Mouse (Mus musculus) MEL (cell line): ENCODE results near the gene Grb10. TPM values are rescaled to one million over a fixed set of nuclear protein-coding genes. Genes with fewer than 3 reads are reported as not detected.

Experiments used
- DNase-seq: peaks from one replicate; pipeline ENCODE4 v3.0.0; 2011; ENCODE audit warnings: low read depth, low spot score
- H3K27ac ChIP-seq: 2 replicates; pipeline ENCODE4 v1.5.1; 2012; ENCODE audit warnings: low read depth, mild to moderate bottlenecking, control low read depth, low read length, moderate library complexity; ENCODE audit not compliant: control insufficient read depth
- H3K27me3 ChIP-seq, 2 experiments: fragments of 150-350 bp in 1 of 2; sonication (generic) in 1 of 2; 2 replicates each; pipeline ENCODE4 v1.6.1; 2012; ENCODE audit warnings: low read length in 2 of 2, mild to moderate bottlenecking in 2 of 2, improper control_type of control experiment in 1 of 2, moderate library complexity in 1 of 2; ENCODE audit not compliant: insufficient read depth in 2 of 2, control insufficient read depth in 1 of 2
- H3K36me3 ChIP-seq, 2 experiments: 2 replicates each; pipeline ENCODE4 v1.6.1; 2012 to 2014; ENCODE audit warnings: low read length in 2 of 2, improper control_type of control experiment in 1 of 2, inconsistent platforms in 1 of 2, mild to moderate bottlenecking in 1 of 2; ENCODE audit not compliant: insufficient read depth in 2 of 2, control insufficient read depth in 1 of 2
- H3K4me1 ChIP-seq, 2 experiments: fragments of 150-350 bp in 1 of 2; sonication (generic) in 1 of 2; 2 replicates each; pipeline ENCODE4 v1.6.1; 2012; ENCODE audit warnings: low read length in 2 of 2, improper control_type of control experiment in 1 of 2, mild to moderate bottlenecking in 1 of 2; ENCODE audit not compliant: insufficient read depth in 2 of 2, control insufficient read depth in 1 of 2
- H3K4me3 ChIP-seq, 2 experiments: fragments of 150-350 bp in 1 of 2; sonication (generic) in 1 of 2; 2 replicates each; pipeline ENCODE4 v1.5.1; 2012; ENCODE audit warnings: low read depth in 2 of 2, low read length in 2 of 2, mild to moderate bottlenecking in 2 of 2, moderate library complexity in 2 of 2, control low read depth in 1 of 2, improper control_type of control experiment in 1 of 2; ENCODE audit not compliant: control insufficient read depth in 1 of 2, insufficient read depth in 1 of 2
- H3K79me2 ChIP-seq: 2 replicates; pipeline ENCODE4 v1.6.1; 2012; ENCODE audit warnings: mild to moderate bottlenecking, low read length, moderate library complexity; ENCODE audit not compliant: control insufficient read depth, poor library complexity, insufficient read depth
- H3K9ac ChIP-seq: 2 replicates; pipeline ENCODE4 v1.6.1; 2012; ENCODE audit warnings: low read depth, mild to moderate bottlenecking, control low read depth, low read length, moderate library complexity; ENCODE audit not compliant: control insufficient read depth, poor library complexity, severe bottlenecking
- H3K9me3 ChIP-seq: fragments of 150-350 bp; sonication (generic); replicated peaks from 2 replicates; pipeline ENCODE4 v1.6.1; 2012; ENCODE audit warnings: mild to moderate bottlenecking, low read length, improper control_type of control experiment, moderate library complexity; ENCODE audit not compliant: insufficient read depth
- CHD1 ChIP-seq: IDR thresholded peaks from 2 replicates; pipeline ENCODE4 v1.6.1; 2012; ENCODE audit warnings: low read depth, mild to moderate bottlenecking, inconsistent platforms, low read length, improper control_type of control experiment
- CTCF ChIP-seq, 3 experiments: IDR thresholded peaks in 2 of 3; conservative IDR thresholded peaks in 1 of 3; 2 replicates each; pipeline ENCODE4 v1.5.1; 2011 to 2012; ENCODE audit warnings: low read length in 3 of 3, low read depth in 2 of 3, mild to moderate bottlenecking in 2 of 3, improper control_type of control experiment in 1 of 3, inconsistent platforms in 1 of 3, mixed read lengths in 1 of 3, moderate library complexity in 1 of 3; ENCODE audit not compliant: control insufficient read depth in 1 of 3, insufficient read depth in 1 of 3, poor library complexity in 1 of 3, severe bottlenecking in 1 of 3
- E2F4 ChIP-seq: IDR thresholded peaks from 2 replicates; pipeline ENCODE4 v1.6.1; 2011; ENCODE audit warnings: low read depth, low read length, improper control_type of control experiment, borderline replicate concordance
- EP300 ChIP-seq, 2 experiments: IDR thresholded peaks; 2 replicates each; pipeline ENCODE4 v1.6.1; 2011; ENCODE audit warnings: improper control_type of control experiment in 2 of 2, low read length in 2 of 2, low read depth in 1 of 2, mild to moderate bottlenecking in 1 of 2
- ETS1 ChIP-seq: IDR thresholded peaks from 2 replicates; pipeline ENCODE4 v1.6.1; 2012; ENCODE audit warnings: low read depth, mild to moderate bottlenecking, inconsistent platforms, low read length, improper control_type of control experiment, moderate library complexity
- GABPA ChIP-seq: IDR thresholded peaks from 2 replicates; pipeline ENCODE4 v1.6.1; 2012; ENCODE audit warnings: low read depth, mild to moderate bottlenecking, inconsistent platforms, low read length, improper control_type of control experiment, moderate library complexity
- GATA1 ChIP-seq: IDR thresholded peaks from 2 replicates; pipeline ENCODE4 v1.6.1; 2011; ENCODE audit warnings: low read depth, low read length, improper control_type of control experiment
- HCFC1 ChIP-seq: IDR thresholded peaks from 2 replicates; pipeline ENCODE4 v1.6.1; 2012; ENCODE audit warnings: low read depth, mild to moderate bottlenecking, inconsistent platforms, low read length, improper control_type of control experiment, moderate library complexity
- MAFK ChIP-seq: IDR thresholded peaks from 2 replicates; pipeline ENCODE4 v1.6.1; 2011; ENCODE audit warnings: low read depth, mild to moderate bottlenecking, low read length, improper control_type of control experiment, borderline replicate concordance
- MAX ChIP-seq: IDR thresholded peaks from 2 replicates; pipeline ENCODE4 v1.6.1; 2011; ENCODE audit warnings: low read length, improper control_type of control experiment
- MAZ ChIP-seq: IDR thresholded peaks from 2 replicates; pipeline ENCODE4 v1.6.1; 2012; ENCODE audit warnings: low read depth, mild to moderate bottlenecking, inconsistent platforms, low read length, improper control_type of control experiment
- MEF2A ChIP-seq: IDR thresholded peaks from 2 replicates; pipeline ENCODE4 v1.6.1; 2014; ENCODE audit warnings: low read depth, mild to moderate bottlenecking, inconsistent platforms, low read length, improper control_type of control experiment; ENCODE audit not compliant: poor library complexity, insufficient replicate concordance, severe bottlenecking; ENCODE audit errors: extremely low read depth
- MXI1 ChIP-seq: IDR thresholded peaks from 2 replicates; pipeline ENCODE4 v1.6.1; 2011; ENCODE audit warnings: mild to moderate bottlenecking, low read depth, low read length, improper control_type of control experiment
- MYB ChIP-seq: IDR thresholded peaks from 2 replicates; pipeline ENCODE4 v1.6.1; 2011; ENCODE audit warnings: mild to moderate bottlenecking, low read depth, low read length, improper control_type of control experiment
- MYC ChIP-seq: IDR thresholded peaks from 2 replicates; pipeline ENCODE4 v1.6.1; 2011; ENCODE audit warnings: low read depth, mild to moderate bottlenecking, low read length, improper control_type of control experiment, moderate library complexity
- POLR2AphosphoS2 ChIP-seq: IDR thresholded peaks from 2 replicates; pipeline ENCODE4 v1.6.1; 2011; ENCODE audit warnings: low read length, improper control_type of control experiment
- RAD21 ChIP-seq: IDR thresholded peaks from 2 replicates; pipeline ENCODE4 v1.6.1; 2011; ENCODE audit warnings: mild to moderate bottlenecking, low read depth, low read length, improper control_type of control experiment
- RCOR1 ChIP-seq: IDR thresholded peaks from 2 replicates; pipeline ENCODE4 v1.6.1; 2012; ENCODE audit warnings: low read depth, mild to moderate bottlenecking, inconsistent platforms, low read length, improper control_type of control experiment
- SIN3A ChIP-seq: IDR thresholded peaks from 2 replicates; pipeline ENCODE4 v1.6.1; 2012; ENCODE audit warnings: low read length, improper control_type of control experiment, inconsistent platforms
- SMC3 ChIP-seq: IDR thresholded peaks from 2 replicates; pipeline ENCODE4 v1.6.1; 2011; ENCODE audit warnings: low read depth, low read length, improper control_type of control experiment
- TAL1 ChIP-seq: IDR thresholded peaks from 2 replicates; pipeline ENCODE4 v1.6.1; 2012; ENCODE audit warnings: mild to moderate bottlenecking, inconsistent platforms, low read length, moderate library complexity, mixed read lengths
- TBP ChIP-seq: IDR thresholded peaks from 2 replicates; pipeline ENCODE4 v1.8.0; 2011; ENCODE audit warnings: low read depth, low read length, improper control_type of control experiment
- TCF12 ChIP-seq: IDR thresholded peaks from 2 replicates; pipeline ENCODE4 v1.6.1; 2014; ENCODE audit warnings: low read depth, mild to moderate bottlenecking, inconsistent platforms, low read length, improper control_type of control experiment, moderate library complexity
- UBTF ChIP-seq: IDR thresholded peaks from 2 replicates; pipeline ENCODE4 v1.6.1; 2012; ENCODE audit warnings: low read depth, mild to moderate bottlenecking, inconsistent platforms, low read length, improper control_type of control experiment, moderate library complexity, borderline replicate concordance; ENCODE audit not compliant: insufficient read depth
- ZC3H11A ChIP-seq: IDR thresholded peaks from 2 replicates; pipeline ENCODE4 v1.6.1; 2012; ENCODE audit warnings: low read depth, mild to moderate bottlenecking, inconsistent platforms, low read length, improper control_type of control experiment
- ZKSCAN1 ChIP-seq: IDR thresholded peaks from 2 replicates; pipeline ENCODE4 v1.6.1; 2012; ENCODE audit warnings: low read depth, mild to moderate bottlenecking, inconsistent platforms, low read length, improper control_type of control experiment, moderate library complexity
- ZMIZ1 ChIP-seq: IDR thresholded peaks from 2 replicates; pipeline ENCODE4 v1.6.1; 2012; ENCODE audit warnings: low read depth, mild to moderate bottlenecking, inconsistent platforms, low read length, improper control_type of control experiment, moderate library complexity
- polyA plus RNA-seq, 2 experiments: library from polyadenylated mRNA; stranded (reverse) in 1 of 2; unstranded in 1 of 2; fragments of >175 nt in 1 of 2; fragments of >200 nt in 1 of 2; gene quantifications; 2 replicates each; pipeline versions ENCODE4 v1.2.1 to v1.2.4; 2012; ENCODE audit warnings: low replicate concordance in 2 of 2, low read depth in 1 of 2; ENCODE audit not compliant: insufficient read length in 2 of 2, insufficient read depth in 1 of 2, missing spikeins in 1 of 2
- total RNA-seq: library from RNA; depleted of rRNA; stranded (reverse); fragments of 300-350 nt; gene quantifications from 2 replicates; pipeline ENCODE4 v1.2.3, GENCODE M21; 2012

Grb10 gene
- total and polyA plus RNA-seq, 3 experiments = not detected

DNA sequence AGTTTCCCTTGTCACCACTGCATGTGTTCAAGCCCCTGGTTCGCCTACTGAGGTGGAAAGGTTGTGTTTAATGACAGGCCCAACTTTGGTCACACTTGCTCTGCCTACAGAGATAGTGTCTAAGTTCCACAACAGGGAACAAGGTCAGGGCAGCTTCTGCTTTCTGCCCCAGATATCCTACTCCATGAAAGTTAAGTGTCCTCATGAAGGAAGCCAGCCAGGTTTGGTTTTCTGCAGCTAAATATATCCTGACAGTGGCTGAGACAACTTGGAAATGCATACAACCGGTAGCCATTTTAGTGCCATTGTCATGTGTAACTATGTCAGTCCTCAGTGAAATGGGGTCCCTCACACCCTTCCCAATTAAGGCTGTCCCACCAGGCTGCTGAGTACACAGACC is 73.8 kb downstream of the Grb10 start:
- peaks cover 0 to 6% of the 10 kb centered on the region in 2 experiments; a peak in 1 of 4 replicates for H3K4me1 ChIP-seq
- DNase-seq = no peak

DNA sequence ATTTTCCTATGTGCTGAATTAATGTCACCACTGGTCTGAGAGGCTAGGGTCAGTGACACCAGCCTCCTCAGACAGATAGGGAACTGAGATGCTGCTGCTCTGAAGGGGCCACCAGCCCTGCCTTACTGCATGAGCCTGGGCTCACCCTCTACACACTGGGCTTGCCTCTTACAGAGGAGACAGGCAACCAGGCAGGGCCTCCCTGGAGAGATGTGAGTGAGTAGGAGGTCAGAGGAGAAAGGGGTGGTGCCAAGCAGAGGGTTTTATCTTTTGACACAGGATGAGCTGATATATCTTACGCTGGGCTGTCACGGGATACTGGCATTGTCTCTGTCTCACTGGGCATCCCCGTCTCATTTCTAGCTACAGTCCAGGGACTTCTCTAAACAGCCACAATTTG is 74.9 kb downstream of the Grb10 start:
- no peak overlapping the region for H3K4me3 ChIP-seq

More for the DNA sequence above, 73.8 kb downstream of the Grb10 start:
- TF ChIP-seq MAX = no peak
- no peak for TF ChIP-seq UBTF
- TF ChIP-seq E2F4 = no peak
- no peaks in the 10 kb centered on the region for H3K9me3 ChIP-seq
- peaks cover 0 to 7% of the 10 kb centered on the region in 2 experiments; a peak in 1 of 4 replicates for H3K36me3 ChIP-seq
- no peaks in the 10 kb centered on the region for H3K79me2 ChIP-seq
- H3K9ac ChIP-seq = no peak overlapping the region
- peaks cover 4 to 6% of the 10 kb centered on the region in 2 experiments; a peak in 1 of 4 replicates for H3K27me3 ChIP-seq
- H3K27ac ChIP-seq = no peak overlapping the region
- H3K4me3 ChIP-seq = no peak overlapping the region

DNA sequence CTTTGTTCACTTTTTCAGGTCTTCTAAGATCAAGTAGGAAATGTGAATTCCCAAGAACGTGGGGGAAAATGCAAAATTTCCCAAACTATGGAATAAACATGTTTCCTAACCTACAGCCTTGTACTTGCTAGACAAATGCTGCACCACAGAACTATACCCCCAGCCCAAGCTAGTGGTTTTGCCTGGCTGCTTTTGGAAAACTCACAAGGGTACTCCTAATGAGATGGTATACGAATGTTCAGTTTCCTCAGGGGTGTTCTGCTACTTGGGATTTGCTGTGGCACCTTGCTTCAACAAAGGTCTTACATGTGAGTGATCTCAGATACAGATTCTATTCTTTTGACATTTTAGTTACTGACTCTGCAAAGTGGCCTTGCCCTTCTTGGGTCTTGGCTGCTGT is 75.4 kb downstream of the Grb10 start:
- Histone ChIP-seq H3K27me3 (peaks cover 2 to 4% of the 10 kb centered on the region in 2 experiments; a peak in 1 of 4 replicates), H3K9me3 (no peaks in the 10 kb centered on the region), H3K4me1 (peaks cover 0 to 6% of the 10 kb centered on the region in 2 experiments; a peak in 1 of 4 replicates), H3K4me3 (no peak overlapping the region), H3K9ac (no peak overlapping the region), H3K36me3 (peaks cover 0 to 7% of the 10 kb centered on the region in 2 experiments; a peak in 1 of 4 replicates), H3K79me2 (no peaks in the 10 kb centered on the region), H3K27ac (no peak overlapping the region)
- no peak for TF ChIP-seq MYC
- TF ChIP-seq MYB = no peak
- TF ChIP-seq EP300 (IDR thresholded peaks at IDR 0.05; ENCODE audit: low read depth in 1 of 2, low read length in 2 of 2) = no peak
- no peak for TF ChIP-seq TBP
- TF ChIP-seq RAD21 = no peak
- no peak for TF ChIP-seq CTCF (IDR thresholded peaks at IDR 0.05 in 2 of 3, conservative IDR thresholded peaks at IDR 0.05 in 1 of 3; ENCODE audit: control insufficient read depth in 1 of 3, insufficient read depth in 1 of 3, low read depth in 2 of 3, low read length in 3 of 3, poor library complexity in 1 of 3, severe bottlenecking in 1 of 3)
- no peak for TF ChIP-seq RCOR1
- no peak for TF ChIP-seq ZMIZ1
- TF ChIP-seq UBTF = no peak
- TF ChIP-seq MEF2A = no peak
- DNase-seq = no peak

More for the DNA sequence above, 74.9 kb downstream of the Grb10 start:
- no peak overlapping the region for H3K27ac ChIP-seq
- peaks cover 4 to 6% of the 10 kb centered on the region in 2 experiments; a peak in 1 of 4 replicates for H3K27me3 ChIP-seq
- peaks cover 0 to 7% of the 10 kb centered on the region in 2 experiments; a peak in 1 of 4 replicates for H3K36me3 ChIP-seq
- TF ChIP-seq GATA1 (no peak), MXI1 (no peak), MYC (no peak), MAZ (no peak), ETS1 (no peak), MAFK (no peak), TAL1 (no peak), SMC3 (no peak), ZKSCAN1 (no peak), HCFC1 (no peak), ZC3H11A (no peak), RAD21 (no peak), CTCF (IDR thresholded peaks at IDR 0.05 in 2 of 3, conservative IDR thresholded peaks at IDR 0.05 in 1 of 3; ENCODE audit: control insufficient read depth in 1 of 3, insufficient read depth in 1 of 3, low read depth in 2 of 3, low read length in 3 of 3, poor library complexity in 1 of 3, severe bottlenecking in 1 of 3) (no peak), TCF12 (no peak), RCOR1 (no peak), POLR2AphosphoS2 (no peak), GABPA (no peak), MYB (no peak), SIN3A (no peak), CHD1 (no peak)
- H3K9me3 ChIP-seq = no peaks in the 10 kb centered on the region
- DNase-seq = peak; percentile 10
- no peak overlapping the region for H3K9ac ChIP-seq
- peaks cover 0 to 6% of the 10 kb centered on the region in 2 experiments; a peak in 1 of 4 replicates for H3K4me1 ChIP-seq
- no peaks in the 10 kb centered on the region for H3K79me2 ChIP-seq
